Mouse (Mus musculus) telencephalon, adult 2 months (tissue): ENCODE results near the gene Hhipl1.

Source experiments
- DNase-seq: peaks from one replicate; pipeline ENCODE4 v3.0.0-alpha.2; 2011; ENCODE audit warnings: low read depth, low spot score

Hhipl1 gene

GRCm38 (mm10) chr12:108277341-108277841 is 28.7 kb upstream of the Hhipl1 start:
- DNase-seq, result no peak

- no peak for DNase-seq
Measured at GRCm38 (mm10) chr12:108278221-108278918, 27.7 kb upstream of the Hhipl1 start.

GRCm38 (mm10) chr12:108284455-108285224 is 21.4 kb upstream of the Hhipl1 start:
- DNase-seq, result no peak

GRCm38 (mm10) chr12:108285225-108286011 is 20.7 kb upstream of the Hhipl1 start:
- DNase-seq, result no peak

- DNase-seq, result no peak
Measured at GRCm38 (mm10) chr12:108286381-108286780, 19.7 kb upstream of the Hhipl1 start.

GRCm38 (mm10) chr12:108287011-108287410 is 19.1 kb upstream of the Hhipl1 start:
- DNase-seq, result no peak

- no peak for DNase-seq
Measured at GRCm38 (mm10) chr12:108288127-108288880, 17.8 kb upstream of the Hhipl1 start.

GRCm38 (mm10) chr12:108292419-108292818 is 13.7 kb upstream of the Hhipl1 start:
- DNase-seq, result no peak

- no peak for DNase-seq
Measured at GRCm38 (mm10) chr12:108292957-108293356, 13.1 kb upstream of the Hhipl1 start.

GRCm38 (mm10) chr12:108294620-108295019 is 11.4 kb upstream of the Hhipl1 start:
- DNase-seq, result no peak

GRCm38 (mm10) chr12:108297033-108297432 is 9.0 kb upstream of the Hhipl1 start:
- DNase-seq, result no peak

- DNase-seq, result no peak
Measured at GRCm38 (mm10) chr12:108301006-108301405, 5.1 kb upstream of the Hhipl1 start.

GRCm38 (mm10) chr12:108303778-108304365 is 2.2 kb upstream of the Hhipl1 start:
- no peak for DNase-seq

GRCm38 (mm10) chr12:108305172-108305571 is 898 bp upstream of the Hhipl1 start:
- DNase-seq, result no peak

- no peak for DNase-seq
Measured at GRCm38 (mm10) chr12:108307553-108307952, 1.5 kb downstream of the Hhipl1 start.

- DNase-seq, result no peak
Measured at GRCm38 (mm10) chr12:108308363-108308856, 2.3 kb downstream of the Hhipl1 start.

- DNase-seq, result no peak
Measured at GRCm38 (mm10) chr12:108309116-108309794, 3.2 kb downstream of the Hhipl1 start.

- no peak for DNase-seq
Measured at GRCm38 (mm10) chr12:108310041-108310440, 4.0 kb downstream of the Hhipl1 start.

- no peak for DNase-seq
Measured at GRCm38 (mm10) chr12:108310456-108311027, 4.5 kb downstream of the Hhipl1 start.
